Mouse (Mus musculus): ENCODE data around the gene Fscn1.

Gene Fscn1

DNA sequence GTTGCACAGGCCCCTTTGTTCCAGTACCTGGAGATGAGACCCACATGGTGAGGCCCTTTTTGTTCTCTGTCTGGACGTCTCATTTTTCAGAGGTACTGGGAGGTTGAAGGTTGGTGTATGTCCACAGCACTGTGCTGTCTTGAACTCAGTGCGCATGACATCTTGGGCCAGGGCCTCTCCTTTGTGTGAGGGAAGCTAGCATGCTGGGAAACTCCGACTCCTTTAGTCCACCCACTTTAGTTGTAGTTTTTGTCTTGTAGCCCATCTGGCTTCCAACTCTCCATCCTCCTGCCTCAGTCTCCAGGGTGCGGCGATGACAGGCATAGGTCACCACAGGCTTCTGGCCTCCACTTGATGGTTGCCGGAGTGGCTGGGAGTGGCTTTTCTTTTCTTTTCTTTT lies 4.5 kb downstream of the Fscn1 start:
- in situ Hi-C loops (cut with MboI; ENCODE audit: low sequenced_read_pairs) = no loop called here

DNA sequence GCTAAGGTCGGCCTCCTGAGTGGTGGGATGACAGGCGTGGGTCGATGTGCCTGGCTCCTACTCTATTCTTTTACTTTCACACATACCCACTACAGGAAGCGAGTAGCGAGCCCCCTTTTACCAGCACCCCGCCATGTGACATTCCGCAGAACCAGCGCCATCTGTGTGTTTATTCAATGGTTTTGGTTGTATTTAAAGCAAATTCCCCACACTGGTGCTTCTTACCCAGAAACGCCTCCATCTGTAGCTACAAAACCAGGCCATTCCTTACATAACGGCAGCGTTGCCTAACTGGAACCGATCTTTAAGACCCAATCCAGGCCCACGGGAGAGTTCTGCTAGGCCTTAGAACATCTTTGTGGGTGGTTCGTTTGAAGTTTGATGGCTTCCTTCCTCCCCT lies 8.3 kb downstream of the Fscn1 start:
- in situ Hi-C loops (cut with MboI; ENCODE audit: low sequenced_read_pairs) = no loop called here

DNA sequence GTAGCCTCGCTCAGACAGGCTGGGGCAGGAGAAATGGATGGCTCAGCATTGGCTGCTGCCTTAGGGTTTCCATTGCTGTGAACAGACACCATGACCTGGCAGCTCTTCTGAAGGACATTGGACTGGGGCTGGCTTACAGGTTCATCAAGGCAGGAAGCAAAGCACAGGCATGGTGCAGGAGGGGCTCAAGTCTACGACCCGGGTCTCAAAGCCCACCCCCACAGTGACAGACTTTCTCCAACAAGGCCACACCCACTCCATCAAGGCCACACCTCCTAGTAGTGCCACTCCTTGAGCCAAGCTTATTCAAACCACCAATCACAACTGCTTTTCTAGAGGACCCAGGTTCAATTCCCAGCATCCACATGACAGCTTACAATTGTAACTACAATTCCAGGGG lies 13.8 kb downstream of the Fscn1 start:
- in situ Hi-C loops (cut with MboI; ENCODE audit: low sequenced_read_pairs) = no loop called here

DNA sequence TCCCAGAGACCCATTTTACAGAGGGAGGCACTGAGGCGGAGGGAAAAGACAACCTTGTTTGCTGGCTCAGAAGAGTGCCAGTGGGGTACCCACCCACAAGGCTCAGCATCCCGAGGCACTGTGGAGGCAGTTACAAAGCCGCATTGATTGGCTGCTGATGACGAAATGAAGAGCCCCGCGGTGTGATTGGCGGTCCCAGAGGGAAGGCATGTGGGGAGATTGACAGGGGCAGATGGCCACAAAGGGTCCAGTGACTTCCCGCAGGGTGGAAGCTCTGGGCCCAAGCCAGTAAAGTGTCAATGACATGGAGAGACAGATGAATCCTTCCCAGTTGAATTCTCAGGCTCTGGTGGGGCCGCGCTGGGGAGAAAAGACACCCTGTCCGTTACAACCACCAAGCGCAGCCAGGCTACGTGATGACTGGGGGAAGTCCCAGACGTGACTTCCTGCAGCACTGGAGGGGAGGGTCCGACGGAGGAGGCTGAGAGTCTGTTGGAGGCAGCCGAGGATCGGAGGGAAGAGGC lies 14.5 kb downstream of the Fscn1 start:
- in situ Hi-C loops (cut with MboI; ENCODE audit: low sequenced_read_pairs) = no loop called here

DNA sequence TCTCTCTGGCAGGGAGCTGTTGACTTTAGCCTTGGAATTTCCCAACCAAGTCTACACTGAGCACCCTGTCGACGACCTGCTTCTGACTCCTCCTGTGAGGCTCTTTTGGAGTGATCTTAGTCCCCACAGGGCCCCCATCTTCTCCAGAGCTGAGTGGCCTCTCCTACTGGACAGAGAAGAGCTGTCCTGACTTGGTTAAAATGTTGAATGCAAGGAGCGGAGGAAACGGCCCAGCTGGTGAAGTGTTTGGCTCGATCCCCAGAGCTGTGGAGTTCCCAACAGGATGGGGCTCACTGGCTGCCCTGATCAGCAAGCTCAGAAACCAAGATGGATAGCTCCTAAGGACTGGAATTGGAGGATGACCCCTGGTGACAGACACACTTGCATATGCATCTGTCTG lies 16.4 kb downstream of the Fscn1 start:
- in situ Hi-C loops (cut with MboI; ENCODE audit: low sequenced_read_pairs) = no loop called here

DNA sequence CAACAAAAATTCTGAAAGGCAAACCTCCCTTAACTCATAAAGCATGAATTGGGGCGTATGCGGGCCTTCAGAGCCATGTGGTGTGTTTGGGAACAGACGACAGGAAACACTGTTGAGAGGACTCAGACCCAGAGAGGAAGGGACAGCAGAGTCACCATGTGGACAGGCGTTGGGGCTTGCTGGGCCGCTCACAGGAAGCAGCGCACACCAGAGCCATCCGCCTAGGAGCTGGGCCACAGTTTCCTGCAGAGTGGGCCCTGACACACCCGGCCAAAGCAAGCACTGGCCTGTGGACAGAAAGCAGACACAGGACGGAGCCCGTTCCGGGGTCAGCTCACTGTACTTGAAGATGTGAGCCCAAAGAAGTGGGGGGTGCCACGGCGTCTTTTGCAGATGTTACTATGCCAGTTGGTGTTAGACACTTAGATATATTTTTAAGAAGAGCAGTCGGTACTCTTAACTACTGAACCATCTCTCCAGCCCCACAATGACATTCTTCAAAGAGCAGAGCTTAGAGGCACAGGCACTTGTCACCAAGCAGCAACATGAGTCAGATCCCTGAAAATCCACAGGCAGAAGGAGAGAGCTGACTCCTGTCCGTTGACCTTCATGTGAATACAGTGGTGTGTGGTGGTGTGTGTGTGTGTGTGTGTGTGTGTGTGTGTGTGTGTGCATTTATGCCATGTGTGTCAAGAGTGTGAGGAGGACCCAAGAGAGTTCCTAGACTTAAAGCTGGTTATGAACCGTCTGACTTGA lies 22.1 kb downstream of the Fscn1 start:
- in situ Hi-C loops (cut with MboI; ENCODE audit: low sequenced_read_pairs) = no loop called here

DNA sequence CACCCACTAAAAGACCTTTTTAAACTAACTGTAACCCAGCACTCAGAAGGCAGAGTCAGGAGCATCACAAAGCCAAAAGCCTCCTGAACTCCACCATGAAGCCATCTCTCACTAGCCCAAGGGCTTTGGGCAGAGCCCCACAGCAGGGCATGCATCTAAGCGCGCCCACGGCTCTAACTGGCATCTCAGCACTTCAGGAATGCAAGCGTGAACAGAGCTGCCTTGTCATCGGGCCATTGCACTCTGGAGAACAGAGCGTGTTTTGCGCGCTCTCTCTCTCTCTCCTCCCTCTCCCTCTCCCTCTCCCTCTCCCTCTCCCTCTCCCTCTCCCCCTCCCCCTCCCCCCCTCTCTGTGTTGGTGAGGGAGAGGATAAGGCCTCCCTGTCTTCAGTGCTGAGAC lies 23.0 kb downstream of the Fscn1 start:
- in situ Hi-C loops (cut with MboI; ENCODE audit: low sequenced_read_pairs) = no loop called here

DNA sequence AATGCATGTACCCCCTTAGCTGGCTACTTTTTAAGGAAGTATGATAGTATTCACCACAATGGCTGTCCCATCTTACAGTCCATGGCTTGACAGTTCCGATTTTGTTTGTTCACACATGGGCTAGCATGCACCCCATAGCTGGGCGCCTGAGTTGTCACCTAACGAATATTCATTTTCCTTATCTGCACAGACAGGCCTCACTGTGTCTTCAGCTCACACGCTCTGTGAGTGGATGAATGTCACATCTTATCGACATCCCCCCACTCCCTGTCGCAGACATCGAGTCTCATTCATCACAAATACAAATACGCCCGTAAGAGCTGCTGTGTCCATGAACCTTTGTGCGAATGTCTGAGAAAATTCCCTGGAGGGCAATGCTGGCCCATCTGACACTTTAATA lies 24.1 kb downstream of the Fscn1 start:
- in situ Hi-C loops (cut with MboI; ENCODE audit: low sequenced_read_pairs) = no loop called here

DNA sequence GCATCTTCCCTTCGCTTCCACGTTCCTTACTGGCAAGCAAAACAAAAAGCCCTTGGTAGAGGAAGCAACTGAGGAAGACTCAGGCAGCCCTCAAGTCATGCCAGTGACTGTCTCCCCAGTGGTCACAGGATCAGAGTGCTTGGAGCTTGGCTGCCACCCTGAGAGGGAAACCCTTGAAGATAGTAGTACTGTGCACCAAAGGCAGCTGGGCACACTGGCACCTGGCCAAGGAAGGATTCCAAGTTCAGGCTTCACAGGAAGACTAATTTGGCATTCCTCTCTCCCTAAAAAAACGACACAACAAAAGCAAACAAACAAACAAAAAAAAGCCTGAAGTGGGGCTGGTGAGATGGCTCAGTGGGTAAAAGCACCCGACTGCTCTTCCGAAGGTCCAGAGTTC lies 28.4 kb downstream of the Fscn1 start:
- in situ Hi-C loops (cut with MboI; ENCODE audit: low sequenced_read_pairs) = no loop called here

DNA sequence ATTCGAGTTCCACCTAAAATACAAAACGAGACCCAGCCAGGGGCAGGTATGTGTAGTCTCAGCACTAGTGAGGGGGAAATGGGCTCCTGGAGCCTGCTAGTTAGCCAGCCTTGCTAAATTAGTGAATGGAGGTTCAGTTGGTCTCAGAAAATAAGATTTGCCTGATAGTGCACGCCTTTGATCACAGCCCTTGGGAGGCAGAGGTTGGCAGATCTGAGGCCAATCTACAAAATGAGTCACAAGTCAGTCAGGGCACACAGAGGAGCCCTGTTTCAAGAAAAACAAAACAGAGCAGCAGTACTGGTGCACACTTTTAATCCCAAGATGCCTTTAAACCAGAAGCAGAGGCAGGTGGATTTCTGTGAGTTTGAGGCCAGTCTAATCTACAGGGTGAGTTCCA lies 29.0 kb downstream of the Fscn1 start:
- in situ Hi-C loops (cut with MboI; ENCODE audit: low sequenced_read_pairs) = no loop called here

DNA sequence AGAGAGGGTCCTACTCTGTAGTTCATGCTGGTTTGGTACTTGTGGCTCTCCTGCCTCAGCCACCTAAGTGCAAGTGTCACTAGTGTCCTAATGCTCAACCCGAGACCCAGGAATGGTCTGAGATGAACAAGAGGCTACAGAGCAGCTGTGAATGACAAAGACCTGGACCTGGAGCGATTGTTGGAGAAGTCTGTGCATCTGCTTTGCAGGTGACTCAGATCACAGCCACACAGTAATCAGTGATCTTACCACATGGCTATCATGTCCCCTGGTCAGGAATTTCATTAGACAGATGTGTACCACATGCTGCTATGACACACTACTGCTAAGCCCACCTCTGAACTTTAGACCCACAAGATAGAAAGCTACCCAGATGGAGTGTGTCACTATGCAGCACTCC lies 34.6 kb downstream of the Fscn1 start:
- in situ Hi-C loops (cut with MboI; ENCODE audit: low sequenced_read_pairs) = no loop called here

DNA sequence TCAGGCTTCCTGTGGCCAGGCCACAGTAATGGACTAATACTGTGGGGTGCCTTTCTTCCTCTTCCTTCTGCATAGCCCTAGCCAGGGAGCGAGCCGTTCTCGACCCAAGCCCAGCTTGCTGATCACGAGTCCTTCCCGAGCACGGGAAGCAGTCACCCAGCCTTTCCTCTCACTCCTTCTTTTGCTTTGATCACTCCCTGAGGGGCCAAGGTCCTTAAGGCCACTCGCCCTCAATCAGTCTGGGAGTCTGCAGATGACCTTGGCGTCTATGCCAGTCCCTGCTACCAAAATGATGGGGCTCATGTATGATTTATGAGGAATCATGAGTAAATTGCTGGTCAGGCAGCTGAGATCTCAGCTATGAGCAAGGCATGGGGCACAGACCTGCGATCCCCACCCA lies 37.4 kb downstream of the Fscn1 start:
- in situ Hi-C loops (cut with MboI; ENCODE audit: low sequenced_read_pairs) = no loop called here

DNA sequence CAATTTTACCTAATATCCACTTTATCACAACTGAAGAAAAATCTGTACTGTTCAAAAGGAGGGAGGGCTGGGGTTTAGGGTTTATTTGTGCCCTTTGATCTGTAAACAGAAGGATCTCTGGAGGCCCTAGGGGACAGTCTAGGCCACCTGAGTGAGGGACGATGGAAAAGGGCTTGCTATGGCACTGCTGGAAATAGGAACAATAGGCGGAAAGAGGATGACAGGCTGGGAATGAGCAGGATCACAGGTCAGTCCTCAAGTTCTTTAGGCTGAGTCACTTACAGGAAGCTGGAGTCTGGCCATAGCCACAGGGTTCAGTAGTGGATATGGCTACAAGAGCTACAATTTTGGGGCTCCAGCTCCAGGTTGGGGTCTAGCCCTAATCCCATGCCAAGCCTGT lies 38.0 kb downstream of the Fscn1 start:
- in situ Hi-C loops (cut with MboI; ENCODE audit: low sequenced_read_pairs) = no loop called here

DNA sequence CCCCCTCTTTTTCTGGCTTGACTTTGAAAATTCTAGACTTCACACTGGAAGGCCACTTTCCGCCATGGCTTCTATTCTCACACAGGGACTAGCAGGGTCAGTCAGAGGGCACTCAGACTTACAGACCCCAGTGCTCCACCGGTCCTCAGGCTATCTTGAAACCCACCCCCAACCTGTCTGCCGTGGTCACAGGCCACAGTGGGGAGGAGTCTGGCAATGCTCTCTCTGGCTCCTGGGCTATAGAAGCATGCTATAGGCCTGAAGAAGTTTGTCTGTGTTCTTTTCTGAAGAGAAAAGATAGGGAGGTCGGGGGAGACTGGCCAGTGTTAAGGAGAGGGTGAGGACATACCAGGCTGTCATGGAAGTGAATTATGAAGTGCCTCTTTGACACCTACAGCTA lies 39.9 kb downstream of the Fscn1 start:
- in situ Hi-C loops (cut with MboI; ENCODE audit: low sequenced_read_pairs) = no loop called here

DNA sequence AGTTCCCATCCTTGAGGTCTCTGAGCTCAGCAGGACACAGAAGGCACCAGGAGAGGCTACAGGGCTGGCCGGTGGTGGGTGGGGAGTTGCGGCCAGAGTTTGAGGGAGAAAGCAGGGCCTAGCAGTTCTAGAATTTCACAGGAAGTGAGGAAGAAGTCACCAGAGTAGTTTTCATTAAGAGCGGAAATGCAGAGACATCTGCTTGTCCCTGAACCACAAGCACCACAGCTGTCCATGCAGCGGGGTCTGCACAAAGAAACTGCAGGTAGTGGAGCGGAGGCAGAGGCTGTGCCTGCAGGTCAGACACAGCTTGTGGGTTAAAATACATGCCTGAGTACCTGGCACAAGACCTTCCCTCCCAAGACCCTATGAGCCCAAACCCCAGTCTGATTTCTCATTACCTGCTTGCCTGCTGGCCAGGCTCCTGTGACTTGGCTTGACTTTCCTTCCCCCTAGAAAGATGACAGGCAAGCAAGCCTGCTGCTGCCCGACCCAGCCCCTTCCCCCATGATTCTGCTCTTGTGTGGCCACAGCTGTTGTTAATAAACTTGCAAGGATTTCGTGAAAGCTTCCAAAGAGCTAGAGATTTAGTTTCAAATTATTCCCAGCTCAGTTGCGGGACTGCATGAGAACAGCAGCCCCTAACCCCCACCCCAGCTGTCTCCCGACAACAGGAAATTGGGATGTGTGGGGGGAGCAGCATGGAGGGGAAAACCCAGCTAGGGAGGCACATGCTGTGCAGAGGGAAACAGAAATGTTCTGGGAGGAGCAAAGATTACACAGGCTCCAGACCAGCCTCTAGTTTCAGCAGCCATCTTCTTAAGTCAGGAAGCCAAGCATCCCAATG lies 40.7 kb downstream of the Fscn1 start:
- in situ Hi-C loops (cut with MboI; ENCODE audit: low sequenced_read_pairs) = no loop called here

DNA sequence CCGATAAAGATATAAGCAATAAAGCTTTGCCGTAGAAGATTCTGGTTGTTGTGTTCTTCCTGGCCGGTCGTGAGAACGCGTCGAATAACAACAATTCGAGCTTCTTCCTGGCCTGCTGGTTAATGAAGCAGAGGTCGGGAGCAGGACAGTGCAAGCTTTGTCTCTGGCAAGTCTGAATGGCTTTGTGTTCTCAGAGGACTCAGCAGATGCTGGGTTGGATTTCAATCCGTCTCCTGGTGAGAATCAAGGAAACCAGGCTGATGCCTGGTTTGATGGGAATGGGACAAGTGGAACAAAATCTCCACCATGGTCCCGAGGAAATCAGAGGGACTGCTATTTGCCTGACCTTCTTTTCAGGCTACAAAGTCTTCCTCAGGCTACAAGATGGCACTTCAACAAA lies 49.2 kb downstream of the Fscn1 start:
- in situ Hi-C loops (cut with MboI; ENCODE audit: low sequenced_read_pairs) = no loop called here

DNA sequence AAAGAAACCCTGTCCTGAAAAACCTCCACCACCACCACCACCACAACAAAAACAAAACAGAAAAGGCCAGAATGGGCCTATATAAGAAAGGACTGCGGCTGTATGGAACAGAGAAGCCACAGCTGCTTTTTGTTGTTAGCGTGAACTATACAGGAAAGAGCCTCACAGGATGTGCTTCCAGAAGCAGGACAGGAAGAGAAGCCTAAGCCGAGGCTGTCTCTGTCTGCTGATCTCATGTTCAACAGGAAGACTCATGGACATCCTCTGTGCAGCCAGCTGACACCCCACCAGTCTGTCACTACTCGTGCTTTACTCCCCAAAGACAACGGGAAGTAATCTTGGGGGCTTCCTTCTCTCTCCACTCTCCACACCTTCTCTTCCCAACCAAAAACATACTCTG lies 57.3 kb downstream of the Fscn1 start:
- in situ Hi-C loops (cut with MboI; ENCODE audit: low sequenced_read_pairs) = no loop called here
